In genomic region chr3:149295942-149296341, GRCm38 (mm10) we compare ENCODE assay signal across 13 mouse cellular contexts.
A peak's percentile ranks its signal among the peaks of the same experiment; 100 is the strongest.
DNase-seq lines count a peak whose midpoint lies in the region; ATAC-seq lines count a peak whose summit lies in the region.
"Had no signal": no experiment of that assay in that cellular context is flagged by ENCODE, and none has a peak within 500 bp of the region (broad histone marks: within the 10 kb centered on the region; RNA-seq: fewer than 3 reads in every experiment).

No protein-coding gene starts in this region.

- H3K36me3 ChIP-seq in hindbrain, embryonic 12.5 days, result no peaks in the 10 kb centered on the region
- H3K36me3 ChIP-seq in midbrain, embryonic 14.5 days (ENCODE audit: control insufficient read depth, insufficient read depth, low read length), result no peaks in the 10 kb centered on the region
- H3K36me3 ChIP-seq: embryonic facial prominence, embryonic 15.5 days; G1E; limb, embryonic 15.5 days had no signal

- no peak overlapping the region for H3K9ac ChIP-seq in hindbrain, embryonic 12.5 days
- no peak overlapping the region for H3K9ac ChIP-seq in midbrain, embryonic 14.5 days (replicated peaks; ENCODE audit: low read length)
- H3K9ac ChIP-seq: embryonic facial prominence, embryonic 15.5 days; limb, embryonic 15.5 days had no signal

- no peaks in the 10 kb centered on the region for H3K9me3 ChIP-seq in hindbrain, embryonic 12.5 days (replicated peaks)
- H3K9me3 ChIP-seq in midbrain, embryonic 14.5 days (ENCODE audit: control insufficient read depth, low read length), result no peaks in the 10 kb centered on the region
- H3K9me3 ChIP-seq: embryonic facial prominence, embryonic 15.5 days; limb, embryonic 15.5 days had no signal

- no peak overlapping the region for H3K4me3 ChIP-seq in hindbrain, embryonic 12.5 days
- H3K4me3 ChIP-seq in midbrain, embryonic 14.5 days (replicated peaks; ENCODE audit: low read depth, low read length), result no peak overlapping the region
- H3K4me3 ChIP-seq: embryonic facial prominence, embryonic 15.5 days; limb, embryonic 15.5 days had no signal

- 0 out of 2 replicates have a peak overlapping the region, but pooled peaks have one; percentile 8 for H3K4me2 ChIP-seq in hindbrain, embryonic 12.5 days (replicated peaks)
- H3K4me2 ChIP-seq in midbrain, embryonic 14.5 days (ENCODE audit: low read length), result no peak overlapping the region
- H3K4me2 ChIP-seq: embryonic facial prominence, embryonic 15.5 days; limb, embryonic 15.5 days had no signal

- peak overlapping the region; percentile 45 for H3K27ac ChIP-seq in hindbrain, embryonic 12.5 days
- H3K27ac ChIP-seq in midbrain, embryonic 14.5 days (replicated peaks; ENCODE audit: low read depth, low read length), result peak overlapping the region; percentile 75
- H3K27ac ChIP-seq: embryonic facial prominence, embryonic 15.5 days; limb, embryonic 15.5 days had no signal

- peaks cover 20% of the 10 kb centered on the region for H3K4me1 ChIP-seq in hindbrain, embryonic 12.5 days
- peaks cover 41% of the 10 kb centered on the region for H3K4me1 ChIP-seq in midbrain, embryonic 14.5 days (ENCODE audit: control insufficient read depth, insufficient read depth, low read length)
- H3K4me1 ChIP-seq: limb, embryonic 15.5 days had no signal

- 28% methylated on average over 6 of the region's 7 CpGs for WGBS in hindbrain, embryonic 12.5 days
- 12% methylated on average over 6 of the region's 7 CpGs for WGBS in midbrain, embryonic 14.5 days

- peaks cover 30% of the 10 kb centered on the region for H3K27me3 ChIP-seq in hindbrain, embryonic 12.5 days
- H3K27me3 ChIP-seq in midbrain, embryonic 14.5 days (ENCODE audit: control insufficient read depth, insufficient read depth, low read length), result peaks cover 4% of the 10 kb centered on the region; the same call in 1 of the 2 replicates
- H3K27me3 ChIP-seq: embryonic facial prominence, embryonic 15.5 days; limb, embryonic 15.5 days had no signal

- ATAC-seq in hindbrain, embryonic 12.5 days (ENCODE audit: low FRiP score), result peak; percentile 57
- peak; percentile 61 for ATAC-seq in midbrain, embryonic 14.5 days (ENCODE audit: low FRiP score, low TSS enrichment)

- peak; percentile 45 for DNase-seq in brain, adult 2 months (ENCODE audit: low read depth, low spot score)
- DNase-seq in embryo, embryonic 10.5 days (ENCODE audit: low spot score), result peak; percentile 63
- DNase-seq in midbrain, embryonic 14.5 days, result peak; percentile 71
- no peak for DNase-seq in liver
- DNase-seq in adrenal gland, postnatal 10 days, result no peak
- no peak for DNase-seq in thymus, postnatal 14 days
- DNase-seq: adrenal gland, postnatal 36 days; heart, adult 18-20 months; kidney, adult 18-20 months had no signal

Comparison
In these comparisons a context has a peak if more than half of its experiments do, and no peak if none do; other contexts are left out.
1. DNase-seq: peak in brain, adult 2 months (single experiment), embryo, embryonic 10.5 days (single experiment) and midbrain, embryonic 14.5 days (single experiment); none in liver (single experiment), adrenal gland, postnatal 10 days (single experiment) and thymus, postnatal 14 days (single experiment).